Mouse (Mus musculus): ENCODE measurements around the gene Dnah9. TPM values are rescaled to one million over a fixed set of nuclear protein-coding genes. Genes with fewer than 3 reads are reported as not detected.
A peak's percentile ranks its signal among the peaks of the same experiment; 100 is the strongest.

Gene Dnah9
- under 1 TPM in 1 of 2 experiments, not detected in 1; 0.09 TPM for total RNA-seq (2021)
- long read RNA-seq, experiment 1: 0 reads
- long read RNA-seq, experiment 2: 0 reads

GRCm38 (mm10) chr11:66167801-66168651 is at the start of gene Dnah9:
Gene Dnah9, minus strand, starts transcription at chr11:66168551.
- DNase-seq: peak; percentile 77

GRCm38 (mm10) chr11:66188627-66189287 is 20.4 kb upstream of the Dnah9 start:
- peak; percentile 61 for DNase-seq

GRCm38 (mm10) chr11:66188146-66188545 is 19.8 kb upstream of the Dnah9 start:
- no peak for DNase-seq

GRCm38 (mm10) chr11:66177781-66178180 is 9.4 kb upstream of the Dnah9 start:
- no peak for DNase-seq

GRCm38 (mm10) chr11:66164022-66164421 is 4.3 kb downstream of the Dnah9 start:
- no peak for DNase-seq

GRCm38 (mm10) chr11:66140631-66141252 is 27.6 kb downstream of the Dnah9 start:
- no peak for DNase-seq

GRCm38 (mm10) chr11:66134826-66135225 is 33.5 kb downstream of the Dnah9 start:
- no peak for DNase-seq

GRCm38 (mm10) chr11:66126150-66126549 is 42.2 kb downstream of the Dnah9 start:
- no peak for DNase-seq

- DNase-seq: no peak
Observed at GRCm38 (mm10) chr11:66124496-66124895, 43.9 kb downstream of the Dnah9 start.

GRCm38 (mm10) chr11:66122017-66122416 is 46.3 kb downstream of the Dnah9 start:
- peak; percentile 71 for DNase-seq

GRCm38 (mm10) chr11:66083663-66084254 is 84.6 kb downstream of the Dnah9 start:
- DNase-seq: no peak

- DNase-seq: no peak
Observed at GRCm38 (mm10) chr11:66072921-66073320, 95.4 kb downstream of the Dnah9 start.

- peak; percentile 6 for DNase-seq
Observed at GRCm38 (mm10) chr11:66058956-66059355, 109.4 kb downstream of the Dnah9 start.

GRCm38 (mm10) chr11:66051294-66051693 is 117.1 kb downstream of the Dnah9 start:
- no peak for DNase-seq

- DNase-seq: no peak
Observed at GRCm38 (mm10) chr11:66049146-66049545, 119.2 kb downstream of the Dnah9 start.

- no peak for DNase-seq
Observed at GRCm38 (mm10) chr11:66046594-66047193, 121.7 kb downstream of the Dnah9 start.

- DNase-seq: no peak
Observed at GRCm38 (mm10) chr11:66043635-66044034, 124.7 kb downstream of the Dnah9 start.

- no peak for DNase-seq
Observed at GRCm38 (mm10) chr11:66042531-66042930, 125.8 kb downstream of the Dnah9 start.

GRCm38 (mm10) chr11:66025728-66026127 is 142.6 kb downstream of the Dnah9 start:
- DNase-seq: no peak

- DNase-seq: no peak
Observed at GRCm38 (mm10) chr11:65975871-65976270, 192.5 kb downstream of the Dnah9 start.

GRCm38 (mm10) chr11:65930796-65931195 is 237.6 kb downstream of the Dnah9 start:
- no peak for DNase-seq

- DNase-seq: no peak
Observed at GRCm38 (mm10) chr11:65930359-65930758, 238.0 kb downstream of the Dnah9 start.

Data from adrenal gland, postnatal 10 days (tissue).